Mouse (Mus musculus): Measurements from ENCODE around the gene Ncor2.

The Ncor2 gene

GRCm38 (mm10) chr5:125043448-125043847 lies 135.6 kb downstream of the Ncor2 start:
- in situ Hi-C loops (cut with MboI; ENCODE audit: unreplicated experiment in 2 of 2): no loop called here

DNA sequence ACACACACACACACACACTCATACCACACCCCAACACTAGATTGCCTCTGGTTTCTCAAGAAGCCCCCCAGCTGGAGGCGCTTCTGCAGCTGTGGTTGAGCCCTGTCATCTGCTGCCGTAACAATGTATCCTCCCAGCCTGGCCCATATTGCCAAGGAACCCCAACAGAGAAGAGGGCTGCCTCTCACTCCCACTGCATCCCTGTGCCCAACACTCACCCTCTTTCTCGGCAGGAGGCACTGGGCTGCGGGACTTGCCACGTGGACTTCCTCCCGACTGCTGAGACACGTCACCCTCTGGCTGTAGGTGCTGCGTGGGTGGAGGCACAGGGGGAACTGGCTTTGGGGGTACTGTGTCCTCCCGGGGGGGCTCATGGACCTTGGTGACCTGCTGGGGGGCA lies 137.4 kb downstream of the Ncor2 start:
- in situ Hi-C loops (cut with MboI; ENCODE audit: unreplicated experiment in 2 of 2): no loop called here

- in situ Hi-C loops (cut with MboI; ENCODE audit: unreplicated experiment in 2 of 2): no loop called here
These were observed 138.9 kb downstream of the Ncor2 start for GRCm38 (mm10) chr5:125040128-125040584.

- in situ Hi-C loops (cut with MboI; ENCODE audit: unreplicated experiment in 2 of 2): no loop called here
These were observed 139.5 kb downstream of the Ncor2 start for GRCm38 (mm10) chr5:125039377-125040027.

GRCm38 (mm10) chr5:125036483-125036882 lies 142.5 kb downstream of the Ncor2 start:
- in situ Hi-C loops (cut with MboI; ENCODE audit: unreplicated experiment in 2 of 2): no loop called here

- in situ Hi-C loops (cut with MboI; ENCODE audit: unreplicated experiment in 2 of 2): loop anchor here in 1 of 2 experiments (5.0 kb wide), 1 partner anchor 33 kb away; no protein-coding TSS in a partner anchor
These were observed 150.1 kb downstream of the Ncor2 start for GRCm38 (mm10) chr5:125028911-125029310.

- in situ Hi-C loops (cut with MboI; ENCODE audit: unreplicated experiment in 2 of 2): loop anchor here in 1 of 2 experiments (5.0 kb wide), 1 partner anchor 34 kb away; no protein-coding TSS in a partner anchor
These were observed 150.6 kb downstream of the Ncor2 start for GRCm38 (mm10) chr5:125028371-125028770.

DNA sequence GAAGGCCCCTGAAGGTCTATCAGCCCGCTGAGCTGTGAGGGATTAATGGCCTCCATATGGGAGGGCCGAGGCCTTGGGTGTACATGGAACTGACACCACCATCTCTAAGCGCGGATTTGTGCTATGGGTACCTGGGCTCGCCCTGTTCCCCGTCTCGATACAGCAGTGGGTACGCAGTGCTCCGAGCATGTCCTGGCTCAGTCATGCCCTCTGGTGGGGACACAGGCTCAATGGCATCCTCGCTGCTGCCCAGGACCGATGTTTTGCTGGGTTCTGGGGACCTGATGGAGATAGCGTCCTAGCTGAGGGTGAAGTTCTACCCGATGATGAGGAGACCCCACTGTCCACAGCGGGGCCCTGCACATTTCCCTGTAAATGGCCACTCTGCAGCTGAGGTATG lies 155.0 kb downstream of the Ncor2 start:
- in situ Hi-C loops (cut with MboI; ENCODE audit: unreplicated experiment in 2 of 2): no loop called here

GRCm38 (mm10) chr5:125021298-125021697 lies 157.7 kb downstream of the Ncor2 start:
- in situ Hi-C loops (cut with MboI; ENCODE audit: unreplicated experiment in 2 of 2): no loop called here

- in situ Hi-C loops (cut with MboI; ENCODE audit: unreplicated experiment in 2 of 2): no loop called here
These were observed 159.9 kb downstream of the Ncor2 start for GRCm38 (mm10) chr5:125019099-125019498.

DNA sequence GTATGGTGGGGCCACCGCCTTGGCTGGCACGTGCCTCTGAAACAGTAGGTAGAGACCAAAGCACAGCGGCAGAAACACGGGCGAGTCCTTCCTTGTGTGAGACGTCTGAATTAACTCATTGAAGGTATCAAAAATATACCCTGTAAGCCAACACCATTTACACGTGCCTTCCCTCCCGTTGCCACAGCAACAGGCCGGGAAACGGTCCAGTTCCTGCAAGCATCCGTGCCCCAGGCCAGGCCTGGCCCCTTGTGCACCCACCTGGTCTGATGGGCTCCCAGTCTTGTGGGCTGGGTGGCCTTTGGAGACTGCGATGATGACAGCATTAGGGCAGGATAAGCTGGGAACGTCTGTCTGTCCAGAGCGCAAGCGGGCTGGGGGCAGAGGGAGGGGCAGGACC lies 161.7 kb downstream of the Ncor2 start:
- in situ Hi-C loops (cut with MboI; ENCODE audit: unreplicated experiment in 2 of 2): no loop called here

DNA sequence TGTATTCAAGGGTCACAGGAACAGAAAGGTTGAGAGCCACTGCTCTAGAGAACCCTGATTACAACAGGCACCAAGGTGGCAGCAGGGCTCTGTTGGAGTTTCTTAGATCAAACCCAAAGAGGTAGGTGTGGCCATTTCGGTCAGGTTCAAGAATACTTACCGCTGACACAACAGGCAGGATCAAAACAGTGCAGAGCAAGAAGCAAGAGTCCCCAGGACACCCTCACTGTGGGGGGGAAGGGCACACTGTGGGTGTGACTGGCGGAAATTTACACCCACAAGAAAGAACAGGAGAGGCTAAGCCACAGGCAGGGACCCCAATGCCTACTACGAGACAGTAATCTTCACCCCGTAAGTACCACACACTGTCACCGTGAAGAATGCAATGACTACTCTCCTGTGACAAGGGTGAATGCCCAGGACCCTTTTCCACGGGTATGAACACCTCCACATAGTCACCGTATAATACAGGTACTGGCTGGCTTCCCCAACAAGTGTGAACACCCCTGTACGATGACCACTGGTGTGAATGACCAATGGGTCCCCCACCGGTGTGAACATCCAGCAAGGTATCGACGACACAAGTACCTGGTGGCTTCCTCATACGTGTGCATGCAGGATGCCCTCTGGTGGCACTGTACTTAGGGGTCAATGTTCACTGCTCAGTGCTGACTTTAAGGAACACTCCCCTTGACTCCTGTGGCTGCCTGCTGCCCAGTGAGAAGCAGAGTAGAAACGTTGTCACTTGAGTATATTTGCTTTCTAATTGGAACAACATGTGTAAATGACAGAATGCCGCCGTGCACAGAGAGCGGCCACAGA lies 162.4 kb downstream of the Ncor2 start:
- in situ Hi-C loops (cut with MboI; ENCODE audit: unreplicated experiment in 2 of 2): no loop called here

DNA sequence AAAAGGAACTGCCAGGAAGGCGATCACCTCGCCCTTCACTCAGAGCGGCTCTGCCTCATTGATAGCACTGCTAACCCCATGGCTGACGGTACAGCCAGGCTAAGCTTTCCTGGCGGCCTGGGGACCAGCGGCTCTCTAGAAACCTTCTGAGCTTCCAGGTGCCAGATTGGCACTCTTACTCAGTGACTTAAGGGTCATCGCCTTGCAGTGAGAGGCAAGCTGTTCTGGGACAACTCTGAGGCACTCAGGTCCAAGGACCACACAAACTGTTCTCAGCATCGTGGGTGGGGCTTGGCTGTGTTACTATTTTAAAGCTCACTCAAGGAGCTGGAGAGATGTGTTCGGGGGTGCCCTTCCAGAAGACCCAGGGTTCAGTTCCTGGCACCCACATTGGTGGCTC lies 163.4 kb downstream of the Ncor2 start:
- in situ Hi-C loops (cut with MboI; ENCODE audit: unreplicated experiment in 2 of 2): no loop called here

GRCm38 (mm10) chr5:125015066-125015465 lies 164.0 kb downstream of the Ncor2 start:
- in situ Hi-C loops (cut with MboI; ENCODE audit: unreplicated experiment in 2 of 2): no loop called here

DNA sequence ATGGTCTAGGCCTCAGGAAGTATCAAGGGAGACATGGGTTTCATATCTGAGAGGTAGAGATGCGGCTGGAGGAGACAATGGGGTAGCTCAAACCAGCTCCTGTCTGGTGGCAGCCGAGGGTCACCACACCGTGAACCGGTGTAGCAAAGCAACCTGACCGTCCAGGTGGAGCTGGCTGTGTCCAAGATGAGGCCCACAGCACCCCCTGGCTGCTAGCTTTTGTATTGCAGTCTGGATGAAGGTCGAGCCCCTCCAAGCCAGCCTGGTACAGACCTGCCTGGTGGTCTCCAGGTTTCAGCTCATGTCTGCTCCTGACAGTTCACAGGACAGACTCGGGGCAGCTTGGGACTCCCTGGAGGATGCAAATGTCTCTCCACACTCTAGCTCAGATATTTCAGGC lies 164.5 kb downstream of the Ncor2 start:
- in situ Hi-C loops (cut with MboI; ENCODE audit: unreplicated experiment in 2 of 2): no loop called here

GRCm38 (mm10) chr5:125011628-125012027 lies 167.4 kb downstream of the Ncor2 start:
- in situ Hi-C loops (cut with MboI; ENCODE audit: unreplicated experiment in 2 of 2): no loop called here

GRCm38 (mm10) chr5:125011166-125011565 lies 167.9 kb downstream of the Ncor2 start:
- in situ Hi-C loops (cut with MboI; ENCODE audit: unreplicated experiment in 2 of 2): no loop called here

DNA sequence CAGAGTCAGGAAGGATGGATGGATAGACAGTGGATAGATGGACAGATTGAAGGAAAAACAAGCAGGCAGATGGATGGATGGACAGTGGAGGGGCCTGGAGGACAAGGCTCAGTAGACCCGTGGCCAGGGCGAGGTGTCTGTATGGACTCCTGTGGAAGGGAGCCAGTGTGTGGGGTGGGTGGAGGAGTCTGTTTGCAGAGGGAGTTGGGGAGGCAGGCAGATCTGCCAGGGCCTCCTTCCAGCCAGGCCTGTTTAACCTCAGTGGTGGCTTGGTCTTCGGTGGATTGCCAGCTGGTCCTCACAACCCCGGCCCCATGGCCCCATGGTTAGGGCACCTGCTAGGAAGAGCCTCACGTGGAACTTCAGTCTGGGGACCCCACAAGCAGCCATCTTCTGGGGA lies 172.1 kb downstream of the Ncor2 start:
- in situ Hi-C loops (cut with MboI; ENCODE audit: unreplicated experiment in 2 of 2): no loop called here

DNA sequence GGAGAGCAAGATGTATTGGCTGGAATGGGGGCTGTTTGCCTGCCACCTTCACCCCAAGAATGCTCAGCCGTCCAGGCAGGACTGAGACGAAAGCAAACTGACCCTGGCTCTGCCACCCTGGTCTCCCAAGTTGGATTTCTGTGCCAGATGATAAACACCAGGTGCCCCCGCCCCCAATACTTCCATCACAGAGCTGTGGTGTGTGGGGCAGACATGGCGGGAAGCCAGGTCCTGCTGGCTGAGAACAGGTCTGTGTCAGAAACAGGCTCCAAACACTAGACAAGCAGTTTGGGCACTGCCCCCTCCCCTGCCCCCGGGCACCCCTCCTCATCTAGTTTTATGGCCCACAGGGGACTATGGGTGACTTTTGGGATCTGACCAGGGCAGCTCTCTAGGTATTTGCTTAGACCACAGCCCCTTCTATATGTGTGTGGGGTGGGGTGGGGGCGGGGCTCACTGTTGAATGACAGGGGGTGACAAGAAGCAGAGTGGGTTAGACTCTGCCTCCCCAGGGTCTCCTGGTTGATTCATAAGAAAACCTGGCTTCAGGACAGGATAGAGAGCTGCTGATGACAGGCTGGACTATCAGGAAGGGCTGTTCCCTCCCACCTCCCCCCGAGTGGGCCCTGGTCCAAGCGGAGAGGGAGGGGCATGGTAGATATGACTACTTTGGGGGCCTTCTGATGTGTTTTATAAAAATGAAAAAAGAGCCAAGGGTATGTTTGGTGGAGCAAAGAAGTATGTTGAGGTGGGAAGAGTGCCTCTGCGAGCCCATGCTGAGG lies 173.0 kb downstream of the Ncor2 start:
- in situ Hi-C loops (cut with MboI; ENCODE audit: unreplicated experiment in 2 of 2): no loop called here

GRCm38 (mm10) chr5:125003873-125004255 lies 175.2 kb downstream of the Ncor2 start:
- in situ Hi-C loops (cut with MboI; ENCODE audit: unreplicated experiment in 2 of 2): no loop called here

Data from v-Abl transformed pro-B cells (cell line).